Mouse (Mus musculus) urinary bladder, postnatal 4 days (tissue): Measurements from ENCODE around the gene Lypd6.

Experiments
- DNase-seq, 2 experiments: peaks; one replicate each; pipeline ENCODE4 v3.0.0; 2021 to 2022; ENCODE audit warnings: low spot score in 2 of 2

The Lypd6 gene

DNA sequence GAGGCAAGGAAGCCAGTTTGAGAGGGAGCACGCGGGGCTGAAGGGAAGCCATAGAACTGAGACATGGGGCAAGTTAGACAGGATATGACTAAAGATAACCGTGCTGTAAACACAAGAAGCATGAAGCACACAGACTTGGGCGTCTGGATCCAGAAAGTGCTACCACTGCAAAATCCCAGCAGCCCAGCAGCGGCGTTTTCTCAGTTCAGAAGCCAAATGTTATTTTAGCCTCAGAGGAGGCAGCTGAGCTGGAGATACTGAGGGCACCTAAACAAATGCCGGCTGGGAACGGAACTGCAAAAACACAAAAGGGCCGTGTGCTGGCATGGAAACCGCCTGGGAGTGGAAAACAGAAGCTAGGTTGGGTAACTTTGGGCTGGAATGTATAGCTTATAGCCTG is 43.9 kb downstream of the Lypd6 start:
- DNase-seq = no peak

DNA sequence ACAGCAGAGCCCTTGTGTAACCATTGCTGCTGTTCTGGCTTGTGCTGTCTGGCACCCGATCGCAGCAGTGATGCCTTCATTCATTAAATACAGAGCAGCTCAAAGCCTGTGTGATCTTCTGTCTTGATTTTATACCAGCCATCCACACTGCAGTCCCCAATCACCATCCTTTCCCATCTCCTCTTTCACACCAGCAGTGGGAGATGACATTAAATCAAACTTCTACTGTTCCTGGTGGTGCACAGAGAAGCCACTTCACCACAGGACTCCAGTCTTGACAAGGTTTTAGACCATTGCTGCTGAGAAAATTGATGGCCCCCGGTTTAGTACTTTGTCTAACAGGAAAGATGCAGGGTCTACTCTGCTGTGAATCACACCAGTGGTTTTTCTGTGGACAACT is 44.9 kb downstream of the Lypd6 start:
- no peak for DNase-seq

DNA sequence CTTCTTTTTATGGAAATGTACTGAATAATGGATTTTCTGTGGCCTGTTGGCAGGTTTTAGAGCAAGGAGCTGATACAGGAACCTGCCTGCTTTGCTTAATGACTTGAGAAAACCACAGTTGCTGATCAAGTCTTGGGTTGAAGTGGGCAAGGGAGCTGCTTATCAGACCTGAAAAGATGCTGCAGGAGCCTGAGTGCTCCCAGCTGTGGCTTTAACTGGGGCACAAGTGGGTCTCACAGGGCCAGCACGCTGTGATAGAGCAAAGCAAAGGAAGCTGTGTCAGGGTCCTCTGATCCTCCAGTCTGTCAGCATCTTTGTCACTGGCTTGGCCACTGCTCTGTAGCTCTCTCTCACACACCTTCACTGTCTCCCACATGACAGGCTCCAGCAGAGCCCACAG is 45.4 kb downstream of the Lypd6 start:
- no peak for DNase-seq

DNA sequence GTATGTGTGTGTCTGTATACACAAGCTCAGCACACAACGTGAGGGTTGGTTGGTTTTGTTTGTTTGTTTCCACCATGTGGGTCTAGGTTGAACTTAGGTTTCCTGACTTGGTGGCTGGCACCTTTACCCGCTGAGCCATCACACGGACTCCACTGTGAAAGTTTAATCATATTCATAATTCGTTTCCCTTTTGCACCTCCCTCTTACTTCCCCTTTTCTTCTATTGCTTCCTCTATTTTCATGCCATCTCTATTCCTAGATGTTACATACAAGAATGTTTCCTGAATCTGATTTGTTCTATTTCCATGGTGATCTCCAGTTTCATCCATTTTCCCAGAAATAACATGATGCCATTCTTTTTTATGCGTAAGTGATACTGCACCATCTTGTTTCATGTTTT is 46.2 kb downstream of the Lypd6 start:
- no peak for DNase-seq

DNA sequence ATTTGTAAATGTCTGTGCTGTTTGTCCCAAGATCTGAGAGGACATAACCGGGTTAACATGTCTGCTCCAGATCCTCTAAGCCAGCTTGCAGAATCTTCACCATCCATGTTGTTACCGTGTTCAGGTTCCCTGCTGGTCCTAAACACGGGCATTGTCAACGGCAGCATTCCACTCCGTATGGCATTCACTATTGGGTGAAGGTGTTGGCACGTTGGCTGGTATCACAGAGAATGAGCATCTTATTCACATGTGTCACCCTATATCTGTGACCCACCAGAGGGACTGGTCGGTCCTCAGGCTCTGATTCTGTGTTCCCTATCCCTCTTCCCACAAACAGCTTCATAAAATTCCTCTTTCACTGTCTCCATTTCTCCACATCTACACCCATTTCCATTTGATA is 52.9 kb downstream of the Lypd6 start:
- DNase-seq = no peak

DNA sequence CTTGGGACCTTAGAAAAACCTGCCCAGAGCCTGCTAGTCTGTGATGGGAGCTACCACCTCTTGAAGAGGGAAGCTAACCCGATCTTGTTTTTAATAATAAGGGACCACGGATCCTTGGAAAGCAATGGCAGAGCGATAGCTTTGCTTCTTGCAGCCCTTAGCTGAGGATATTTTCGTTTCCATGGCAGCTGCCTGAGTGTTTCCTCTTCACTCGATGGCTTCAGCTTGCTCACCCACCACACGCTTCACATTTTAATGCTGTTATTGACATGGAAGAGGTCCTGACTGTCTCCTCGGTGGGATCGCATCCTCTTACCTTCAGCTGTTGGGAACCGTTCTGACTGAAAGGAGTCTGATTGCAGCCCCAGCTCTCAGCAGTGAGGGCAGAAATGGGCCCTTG is 54.6 kb downstream of the Lypd6 start:
- no peak for DNase-seq

DNA sequence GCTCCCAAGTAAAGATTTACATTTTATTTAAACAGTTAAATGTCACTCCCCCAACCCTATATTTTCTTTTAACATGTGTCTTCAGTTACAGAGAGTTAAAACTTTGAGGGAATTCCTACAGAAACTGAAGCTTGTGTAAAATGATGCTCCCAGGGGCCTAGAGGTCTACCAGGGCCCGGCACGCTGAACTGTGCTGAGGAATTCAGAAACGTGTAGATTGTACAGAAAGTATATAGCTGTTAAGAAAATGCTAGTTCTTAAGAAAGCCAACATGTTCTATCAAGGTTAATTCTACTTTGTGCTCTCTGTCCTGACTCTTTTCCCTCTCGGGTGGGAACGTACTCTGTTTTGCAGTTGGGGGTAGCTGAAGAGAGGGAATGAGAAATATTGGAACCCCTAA is 57.1 kb downstream of the Lypd6 start:
- no peak for DNase-seq

DNA sequence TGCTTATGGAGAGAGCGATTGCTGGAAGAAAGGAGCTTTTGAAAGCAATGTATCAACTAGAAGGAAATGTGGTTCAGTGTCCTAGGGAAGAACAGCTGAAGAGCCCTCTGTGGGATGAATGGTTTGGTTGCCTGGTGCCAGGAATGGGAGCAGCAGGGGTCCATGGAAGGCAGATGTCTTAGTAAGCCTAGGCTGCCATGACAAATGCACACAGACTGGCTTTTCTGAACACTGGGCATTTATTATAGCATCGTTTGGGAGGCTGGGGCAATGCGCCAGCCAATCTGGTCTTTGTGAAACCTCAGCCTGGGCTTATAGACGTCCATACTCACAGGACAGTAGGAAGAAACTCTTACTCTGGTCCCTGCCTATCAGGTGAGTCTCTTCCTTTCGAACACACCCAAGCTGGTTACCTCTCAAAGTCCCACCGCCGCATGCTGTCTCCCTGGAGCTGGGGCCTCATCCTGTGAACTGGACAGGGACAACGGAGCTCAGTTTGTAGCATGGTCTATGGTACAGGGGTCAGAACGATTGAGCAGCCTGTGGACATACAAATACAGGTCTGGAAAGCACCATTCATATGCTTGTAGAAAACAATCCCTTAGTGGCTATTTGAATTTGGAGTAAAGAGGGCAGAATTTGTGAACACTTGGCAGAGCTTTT is 61.4 kb downstream of the Lypd6 start:
- DNase-seq = no peak

DNA sequence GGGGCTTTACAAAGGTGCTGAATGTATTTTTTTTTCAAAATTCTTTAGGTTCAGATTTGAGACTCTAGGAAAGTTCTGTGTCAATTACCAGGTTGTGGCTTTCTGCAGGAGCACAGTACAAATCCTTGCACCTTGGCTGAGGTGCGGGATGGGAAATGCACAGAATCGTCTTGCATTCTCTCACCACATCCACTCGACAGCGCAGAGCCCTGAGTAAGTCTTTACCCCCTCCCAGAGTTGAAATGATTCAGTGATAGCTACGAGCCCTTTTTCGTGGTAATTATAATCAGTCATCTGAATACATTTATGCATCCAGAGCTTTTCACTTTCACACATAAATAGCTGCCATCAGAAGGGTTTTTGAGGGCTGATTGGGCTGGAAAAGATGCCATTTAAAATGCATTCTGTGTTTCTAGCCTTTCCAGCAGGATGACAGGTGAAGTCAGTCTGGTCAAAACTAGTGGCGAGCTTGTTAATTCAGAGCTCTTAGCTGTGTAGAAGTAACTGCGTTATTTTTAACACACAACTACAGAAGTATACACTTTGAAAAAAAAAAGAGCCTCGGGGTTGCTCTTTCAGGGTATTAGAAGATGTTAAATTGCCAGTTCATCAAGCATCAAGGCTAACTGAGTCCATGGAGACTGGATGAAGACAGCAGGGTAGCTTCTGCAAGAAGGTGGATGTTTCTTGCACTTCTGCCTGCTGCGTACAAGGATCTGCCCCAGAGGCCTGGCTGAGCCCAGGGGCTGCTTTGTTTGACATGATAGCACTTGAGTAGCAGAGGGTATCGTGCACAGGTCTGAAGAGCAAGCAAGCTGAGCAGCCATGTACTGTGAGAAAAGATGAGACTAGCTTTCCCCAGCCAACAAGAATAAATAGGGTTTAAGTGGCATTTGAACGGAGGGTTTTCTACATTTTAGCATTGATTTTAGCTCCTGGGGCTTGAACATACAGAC is 62.4 kb downstream of the Lypd6 start:
- no peak for DNase-seq

DNA sequence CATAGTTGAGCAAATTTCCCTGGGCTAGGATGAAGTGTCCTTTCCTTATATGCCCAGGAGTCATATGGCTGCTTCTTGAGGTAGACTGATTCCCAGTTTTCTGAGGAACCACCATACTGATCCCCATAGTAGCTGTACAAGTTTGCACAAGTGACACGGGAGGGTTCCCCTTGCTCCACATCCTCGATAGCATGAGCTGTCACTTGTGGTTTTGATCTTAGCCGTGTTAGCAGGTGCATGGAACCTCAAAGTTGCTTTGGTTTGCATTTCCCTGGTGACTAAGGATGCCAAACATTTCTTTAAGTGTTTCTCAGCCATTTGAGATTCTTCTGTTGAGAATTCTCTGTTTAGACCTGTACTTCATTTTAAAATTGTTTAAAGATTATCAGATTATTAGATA is 64.4 kb downstream of the Lypd6 start:
- no peak for DNase-seq

DNA sequence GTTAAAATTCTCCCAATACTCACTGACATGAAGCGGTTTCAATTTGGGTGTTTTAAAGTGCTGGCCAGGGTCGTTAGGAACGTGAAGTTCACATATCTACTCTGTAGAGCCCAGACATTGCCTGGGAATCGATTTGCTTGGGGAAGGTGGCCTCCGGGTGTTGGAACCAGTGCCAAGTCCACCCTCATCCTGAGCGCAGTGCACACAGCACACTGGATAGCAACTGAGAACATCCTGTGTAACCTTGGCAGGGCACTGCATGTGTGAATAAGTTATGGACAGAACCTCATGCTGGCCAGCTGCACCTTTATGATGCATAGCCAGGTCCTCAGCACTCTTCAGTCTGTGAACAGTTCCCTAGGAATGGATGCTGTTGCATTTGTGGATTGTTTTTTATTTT is 77.4 kb downstream of the Lypd6 start:
- DNase-seq = no peak

DNA sequence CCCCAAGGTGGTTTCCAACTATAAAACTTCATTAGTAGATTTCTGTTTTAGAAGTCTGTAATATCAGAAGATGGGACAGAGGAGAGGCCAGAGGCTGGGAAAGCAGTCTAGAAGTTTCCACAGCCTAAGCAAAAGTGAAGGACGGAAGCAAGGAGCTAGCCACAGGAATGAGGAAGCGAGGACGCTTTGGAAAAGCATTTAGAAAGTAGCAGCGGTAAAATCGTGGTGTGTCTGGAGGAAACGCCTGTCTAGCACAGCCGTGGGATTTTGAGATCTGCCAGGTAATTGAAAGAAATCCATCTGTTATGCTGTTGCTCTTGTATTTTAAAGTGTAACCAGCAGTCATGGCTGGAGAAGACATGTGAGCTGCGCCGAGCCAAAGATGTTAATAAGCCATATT is 81.1 kb downstream of the Lypd6 start:
- DNase-seq = no peak

DNA sequence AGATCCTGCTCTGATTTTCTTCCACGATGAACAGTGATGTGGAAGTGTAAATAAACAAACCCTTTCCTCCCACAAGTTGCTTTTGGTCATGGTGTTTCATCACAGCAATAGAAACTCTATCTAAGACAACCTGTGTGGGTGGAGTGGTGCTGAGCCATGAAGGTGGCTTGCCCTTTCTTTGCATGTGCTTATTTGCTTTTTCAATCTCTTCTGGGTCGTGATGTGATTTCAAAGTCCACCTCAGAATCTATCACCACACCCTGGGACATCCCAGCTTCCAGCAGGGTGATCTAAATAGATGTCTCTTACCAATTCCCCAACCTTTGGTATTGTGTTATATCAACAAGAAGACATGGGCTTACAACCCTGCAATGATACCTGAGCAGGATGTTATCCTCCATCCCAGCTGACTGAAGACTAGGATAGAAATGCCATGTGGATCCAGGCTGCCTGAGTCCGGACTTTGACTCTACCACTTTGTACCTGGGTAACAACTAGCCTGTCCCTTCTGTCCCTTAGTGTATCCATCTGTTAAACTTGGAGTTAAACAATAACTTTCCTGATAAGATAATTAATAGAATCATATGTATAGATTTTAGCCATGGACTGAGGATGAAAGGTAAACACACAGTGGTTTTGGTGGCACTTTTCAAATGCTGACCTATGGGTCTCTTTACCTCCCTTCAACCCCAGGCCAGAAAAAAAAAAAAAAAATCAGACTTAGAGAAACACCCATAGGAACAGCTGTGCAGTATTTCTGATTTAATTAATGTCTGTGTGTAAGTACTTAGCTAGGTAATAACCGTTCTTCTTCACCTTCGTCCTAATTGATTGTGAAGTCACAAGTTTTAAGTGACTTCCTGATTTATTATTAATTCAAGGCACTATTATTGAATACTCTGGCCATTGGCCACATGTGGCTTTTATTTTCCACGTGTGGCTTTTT is 83.3 kb downstream of the Lypd6 start:
- no peak for DNase-seq

DNA sequence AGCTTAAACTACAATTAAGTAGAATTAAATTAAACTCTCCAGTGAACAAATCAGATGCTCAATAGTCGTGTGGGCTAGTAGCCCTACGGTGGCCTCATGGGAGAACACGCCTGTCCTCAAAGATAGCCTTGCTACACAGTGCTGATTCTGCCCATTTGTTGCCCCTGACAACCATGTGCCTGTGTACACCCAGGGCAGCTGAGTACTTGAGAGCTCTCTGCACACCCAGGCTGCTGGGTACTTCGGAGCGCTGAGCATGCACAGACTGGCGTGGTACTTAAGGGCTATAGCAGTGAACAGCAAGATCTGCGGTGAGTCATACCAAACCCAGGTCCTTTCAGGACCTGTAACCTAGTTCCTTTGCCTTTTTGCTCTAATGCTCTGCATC is 84.0 kb downstream of the Lypd6 start:
- DNase-seq = no peak

DNA sequence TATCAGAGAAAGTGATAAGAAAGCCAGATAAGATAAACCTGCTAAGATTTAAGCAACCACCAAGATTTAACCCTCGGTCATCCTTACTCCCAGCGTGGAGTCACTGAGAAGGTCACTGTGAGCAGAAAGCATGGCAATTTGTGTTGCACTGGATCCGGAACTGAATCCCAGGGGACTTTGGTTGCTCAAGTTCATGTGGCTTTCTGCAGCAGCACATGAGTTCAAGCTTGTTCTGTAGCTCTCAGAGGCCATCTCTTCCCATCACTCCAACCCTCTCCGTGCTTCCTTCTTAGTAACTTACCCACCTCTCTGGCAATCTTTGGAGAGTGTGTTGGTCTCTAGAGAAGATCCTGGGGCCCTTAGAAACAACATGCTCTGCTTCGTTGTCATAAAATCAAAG is 84.6 kb downstream of the Lypd6 start:
- no peak for DNase-seq

DNA sequence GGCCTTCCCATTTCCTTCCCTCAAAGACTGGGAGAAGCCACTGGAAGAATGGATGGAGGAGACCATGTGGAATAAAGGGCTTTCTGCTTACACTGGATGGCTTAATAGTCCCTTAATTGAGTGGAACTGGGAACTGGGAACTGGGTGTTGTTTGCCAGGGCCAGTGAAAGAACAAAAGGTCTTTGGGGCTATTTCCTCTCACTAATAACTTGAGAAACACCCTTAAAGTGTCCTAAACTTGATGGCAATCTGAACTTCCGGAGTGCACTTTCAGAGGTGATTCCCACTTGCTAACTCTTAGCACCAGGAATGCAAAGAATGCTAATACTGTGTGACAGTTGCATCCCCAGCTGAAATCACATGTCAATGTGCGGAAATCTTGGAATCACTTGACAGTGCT is 85.2 kb downstream of the Lypd6 start:
- no peak for DNase-seq

DNA sequence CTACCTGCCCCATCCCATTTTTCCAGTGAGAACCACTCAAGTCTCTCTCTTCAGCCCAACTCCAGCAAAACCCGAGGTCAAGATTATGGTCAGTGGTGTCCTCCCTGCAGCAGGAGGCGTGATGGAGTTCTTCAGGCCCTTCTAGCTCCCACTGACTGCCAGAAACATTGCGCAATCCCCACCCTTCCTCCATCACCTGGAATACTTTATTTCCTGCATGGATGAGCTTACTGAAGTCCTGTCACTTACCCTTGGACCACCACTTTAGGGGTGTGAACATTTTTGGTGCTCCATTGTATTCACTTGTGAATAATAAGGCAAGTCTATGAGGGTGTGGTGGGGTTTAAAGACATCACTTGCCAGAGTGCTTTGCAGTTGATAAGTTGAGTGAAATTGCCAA is 85.7 kb downstream of the Lypd6 start:
- DNase-seq = no peak

DNA sequence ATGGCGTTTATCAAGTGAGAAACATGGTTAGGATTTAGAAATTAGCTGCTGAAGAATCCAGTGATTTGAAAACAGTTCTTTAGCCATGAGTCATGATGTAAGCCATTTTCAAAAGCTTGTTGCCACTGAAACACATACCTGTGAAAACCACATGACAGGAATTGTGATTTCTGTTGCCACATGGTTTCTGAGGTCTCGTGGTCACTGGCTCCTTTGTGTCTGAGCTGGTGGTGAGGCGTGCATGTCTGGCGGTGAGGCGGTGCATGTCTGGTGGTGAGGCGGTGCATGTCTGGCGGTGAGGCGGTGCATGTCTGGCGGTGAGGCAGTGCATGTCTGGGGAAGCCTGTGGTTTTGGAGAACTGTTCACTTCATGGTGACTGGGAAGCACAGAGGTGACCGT is 89.8 kb downstream of the Lypd6 start:
- no peak for DNase-seq

DNA sequence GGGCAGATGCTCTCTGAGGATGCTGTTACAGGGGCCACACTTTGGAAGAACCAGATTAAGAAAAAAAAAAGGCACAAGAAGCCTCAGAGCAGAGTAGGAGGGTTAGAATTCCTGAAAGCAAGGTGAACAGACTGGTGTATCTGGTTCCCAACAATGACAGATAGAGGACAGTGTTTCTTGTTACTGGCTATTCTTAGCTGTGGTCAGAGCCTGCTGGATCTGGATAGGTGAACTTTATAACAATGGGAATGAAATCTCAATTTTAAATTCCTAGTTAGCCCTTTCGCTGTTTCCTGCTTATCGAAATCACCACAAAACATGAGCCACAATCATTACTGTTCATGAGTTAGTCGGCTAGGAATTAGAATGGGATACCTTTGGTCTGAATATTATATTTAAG is 93.8 kb downstream of the Lypd6 start:
- no peak for DNase-seq

DNA sequence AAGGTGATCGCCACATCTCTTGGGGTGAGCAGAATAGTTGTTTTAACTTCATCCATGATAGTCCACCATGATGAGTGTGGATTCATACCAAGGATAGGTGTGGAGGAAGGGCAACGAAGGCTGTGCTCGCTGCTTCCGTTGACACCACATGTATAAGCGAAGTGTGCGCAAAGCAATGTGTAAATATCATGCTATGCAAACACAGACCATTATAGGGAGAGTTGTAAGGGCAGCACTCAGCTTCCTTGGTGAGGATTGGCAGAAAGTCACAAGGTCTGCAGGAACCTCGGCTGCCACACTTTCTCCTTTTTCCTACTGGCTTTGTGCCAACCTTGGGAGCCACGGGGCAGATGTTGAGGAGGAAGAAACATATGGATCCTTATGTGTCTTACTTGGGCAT is 97.4 kb downstream of the Lypd6 start:
- DNase-seq = no peak

DNA sequence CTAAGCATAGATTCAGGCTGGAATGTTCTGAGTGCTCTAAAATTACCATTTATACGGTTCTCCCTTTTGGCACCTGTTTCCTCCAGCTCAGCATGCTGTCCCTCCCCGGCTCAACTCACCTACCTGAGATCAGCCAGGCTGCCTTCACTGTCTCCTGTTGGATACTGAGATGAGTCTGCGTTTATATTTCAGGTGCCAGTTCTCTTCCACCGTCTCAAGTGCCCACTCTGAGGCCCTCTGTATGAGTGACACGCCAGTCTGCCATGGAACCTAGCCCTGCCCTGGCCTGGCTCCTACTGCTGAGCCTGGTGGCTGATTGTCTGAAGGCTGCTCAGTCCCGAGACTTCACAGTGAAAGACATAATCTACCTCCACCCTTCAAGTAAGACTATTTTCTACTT is 99.0 kb downstream of the Lypd6 start:
- no peak for DNase-seq

DNA sequence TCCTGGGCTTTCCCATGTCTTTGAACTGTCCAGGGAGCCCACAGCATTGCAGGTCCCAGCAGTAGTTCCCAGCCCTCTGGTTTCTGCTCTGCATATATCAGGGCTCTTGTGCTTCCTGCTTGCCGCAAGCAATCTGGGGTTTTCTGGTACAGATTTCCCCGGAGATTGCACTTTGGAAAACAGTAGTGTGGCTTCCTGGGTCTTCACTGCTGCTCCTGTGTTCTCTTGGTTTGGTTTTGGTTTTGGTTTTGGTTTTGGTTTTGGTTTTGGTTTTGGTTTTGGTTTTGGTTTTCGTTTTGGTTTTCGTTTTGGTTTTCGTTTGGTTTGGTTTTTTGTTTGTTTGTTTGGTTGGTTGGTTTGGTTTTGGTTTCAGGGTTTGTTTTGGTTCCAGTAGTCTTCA is 99.9 kb downstream of the Lypd6 start:
- no peak for DNase-seq
